Mouse (Mus musculus): ENCODE measurements around the gene Vash1. TPM values are rescaled to one million over a fixed set of nuclear protein-coding genes. Genes with fewer than 3 reads are reported as not detected.

Gene Vash1
- total RNA-seq, 2 experiments from 2014 or later, result 67.5 to 70.2 TPM

- intact Hi-C loops (cut with DNase I), result no loop called here
- DNase-seq (ENCODE audit: low spot score in 2 of 2), result no peak
These were observed 2.2 kb downstream of the Vash1 start for GRCm38 (mm10) chr12:86680591-86681193.

- intact Hi-C loops (cut with DNase I), result no loop called here
- DNase-seq (ENCODE audit: low spot score in 2 of 2), result no peak
These were observed 3.1 kb downstream of the Vash1 start for GRCm38 (mm10) chr12:86681626-86682025.

GRCm38 (mm10) chr12:86682178-86682577 lies 3.7 kb downstream of the Vash1 start:
- intact Hi-C loops (cut with DNase I), result no loop called here
- DNase-seq (ENCODE audit: low spot score in 2 of 2), result no peak

GRCm38 (mm10) chr12:86683698-86684097 lies 5.2 kb downstream of the Vash1 start:
- DNase-seq (ENCODE audit: low spot score in 2 of 2), result no peak
- intact Hi-C loops (cut with DNase I), result no loop called here

GRCm38 (mm10) chr12:86685275-86685674 lies 6.8 kb downstream of the Vash1 start:
- DNase-seq (ENCODE audit: low spot score in 2 of 2), result peak; percentile 56 to 66
- intact Hi-C loops (cut with DNase I), result no loop called here

GRCm38 (mm10) chr12:86686551-86687330 lies 8.2 kb downstream of the Vash1 start:
- peak in 1 of 2 experiments; percentile 58 for DNase-seq (ENCODE audit: low spot score in 2 of 2)
- intact Hi-C loops (cut with DNase I), result no loop called here

- intact Hi-C loops (cut with DNase I), result no loop called here
- DNase-seq (ENCODE audit: low spot score in 2 of 2), result no peak
These were observed 9.0 kb downstream of the Vash1 start for GRCm38 (mm10) chr12:86687445-86687955.

GRCm38 (mm10) chr12:86687971-86688573 lies 9.6 kb downstream of the Vash1 start:
- no peak for DNase-seq (ENCODE audit: low spot score in 2 of 2)
- intact Hi-C loops (cut with DNase I), result no loop called here

GRCm38 (mm10) chr12:86688917-86689316 lies 10.4 kb downstream of the Vash1 start:
- intact Hi-C loops (cut with DNase I), result no loop called here
- DNase-seq (ENCODE audit: low spot score in 2 of 2), result no peak

GRCm38 (mm10) chr12:86690700-86691485 lies 12.4 kb downstream of the Vash1 start:
- DNase-seq (ENCODE audit: low spot score in 2 of 2), result no peak

GRCm38 (mm10) chr12:86692471-86693356 lies 14.2 kb downstream of the Vash1 start:
- DNase-seq (ENCODE audit: low spot score in 2 of 2), result no peak
- intact Hi-C loops (cut with DNase I), result no loop called here

More at GRCm38 (mm10) chr12:86690700-86691485, 12.4 kb downstream of the Vash1 start:
- intact Hi-C loops (cut with DNase I), result no loop called here

GRCm38 (mm10) chr12:86693389-86693788 lies 14.9 kb downstream of the Vash1 start:
- DNase-seq (ENCODE audit: low spot score in 2 of 2), result no peak
- intact Hi-C loops (cut with DNase I), result no loop called here

- no peak for DNase-seq (ENCODE audit: low spot score in 2 of 2)
These were observed 15.9 kb downstream of the Vash1 start for GRCm38 (mm10) chr12:86694441-86694840.

GRCm38 (mm10) chr12:86697996-86698395 lies 19.5 kb downstream of the Vash1 start:
- intact Hi-C loops (cut with DNase I), result no loop called here
- DNase-seq (ENCODE audit: low spot score in 2 of 2), result no peak

More at GRCm38 (mm10) chr12:86694441-86694840, 15.9 kb downstream of the Vash1 start:
- intact Hi-C loops (cut with DNase I), result no loop called here

- DNase-seq (ENCODE audit: low spot score in 2 of 2), result no peak
- intact Hi-C loops (cut with DNase I), result no loop called here
These were observed 20.0 kb downstream of the Vash1 start for GRCm38 (mm10) chr12:86698537-86698936.

- peak; percentile 86 to 95 for DNase-seq (ENCODE audit: low spot score in 2 of 2)
- intact Hi-C loops (cut with DNase I), result no loop called here
These were observed 21.7 kb downstream of the Vash1 start for GRCm38 (mm10) chr12:86699965-86700926.

- no peak for DNase-seq (ENCODE audit: low spot score in 2 of 2)
- intact Hi-C loops (cut with DNase I), result no loop called here
These were observed 22.4 kb downstream of the Vash1 start for GRCm38 (mm10) chr12:86700927-86701310.

- intact Hi-C loops (cut with DNase I), result no loop called here
- no peak for DNase-seq (ENCODE audit: low spot score in 2 of 2)
These were observed 23.0 kb downstream of the Vash1 start for GRCm38 (mm10) chr12:86701491-86701890.

All from left cerebral cortex, postnatal 14 days (tissue).